Mouse (Mus musculus) lung, postnatal 14 days (tissue): ENCODE measurements around the gene Acmsd.
"Not testable (repeated sequence)": the region's sequence is repeated elsewhere in the genome, so short reads cannot be mapped to it uniquely, and the experiment has no call there.

Experiments used
- DNase-seq: peaks from one replicate; pipeline ENCODE4 v3.0.0; 2021

The Acmsd gene

DNA sequence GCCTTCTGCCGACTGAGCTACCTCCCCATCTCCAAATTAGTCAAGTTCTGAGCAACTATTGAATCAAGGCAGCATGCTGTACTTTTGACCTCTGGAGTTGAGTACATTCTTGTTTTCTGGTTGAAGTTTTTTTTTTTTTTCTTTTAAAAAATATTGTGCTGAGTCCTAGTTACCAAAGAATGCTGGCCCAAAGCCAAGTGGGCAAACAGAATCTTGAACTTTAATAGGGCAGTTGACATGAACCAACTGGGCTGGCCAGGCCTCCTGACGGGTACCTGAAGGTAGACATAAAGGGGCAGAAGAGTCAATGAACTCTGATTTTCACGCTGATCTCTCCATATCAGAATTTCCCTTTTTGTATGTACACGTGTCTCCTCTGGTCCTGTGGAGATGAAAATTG is at the start of gene Acmsd:
Gene Acmsd (plus strand): TSS at position 318 of the 400 bp plus-strand sequence.
- peak; percentile 21 for DNase-seq

- DNase-seq = peak; percentile 52
Measured at GRCm38 (mm10) chr1:127679498-127680133, 49.6 kb upstream of the Acmsd start, which contains the start of gene Tmem163. Tmem163 (minus strand) TSS chr1:127679548.

DNA sequence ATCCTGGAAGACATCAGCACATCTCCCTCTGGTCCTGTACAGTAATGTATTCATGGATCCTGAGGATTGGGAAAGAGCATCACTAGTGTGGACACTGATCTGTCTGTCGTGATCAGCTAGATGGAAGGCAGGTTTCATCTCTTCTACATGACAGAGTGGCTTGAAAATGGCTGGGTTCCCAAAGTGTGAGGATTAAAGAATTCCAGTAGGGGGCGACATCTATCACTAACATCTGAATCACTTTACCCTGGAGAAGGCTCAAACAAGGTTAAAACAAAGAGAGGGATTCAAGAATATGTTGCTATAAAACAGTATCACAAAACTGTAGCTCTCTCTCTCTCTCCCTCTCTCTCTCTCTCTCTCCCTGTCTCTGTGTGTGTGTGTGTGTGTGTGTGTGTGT is 32.7 kb upstream of the Acmsd start:
- DNase-seq = no peak

DNA sequence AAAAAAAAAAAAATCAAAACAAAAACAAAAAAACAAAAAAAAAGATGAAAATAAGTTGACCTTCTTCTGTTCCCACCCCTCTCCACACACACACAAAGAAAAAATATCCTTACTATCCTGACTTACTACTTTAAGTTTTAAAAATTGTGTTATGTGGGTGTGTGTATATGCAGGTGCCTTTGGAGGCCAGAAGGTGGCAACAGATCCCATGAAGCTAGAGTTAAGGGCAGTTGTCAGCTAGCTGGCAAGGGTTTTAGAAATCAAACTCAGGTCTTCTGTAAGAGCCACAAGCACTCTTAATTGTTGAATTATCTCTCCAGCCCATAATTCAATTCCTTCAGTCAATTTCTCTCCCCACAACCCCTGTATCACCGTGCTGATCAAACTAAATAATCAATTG is 27.0 kb upstream of the Acmsd start:
- DNase-seq = no peak

GRCm38 (mm10) chr1:127706269-127706668 is 22.9 kb upstream of the Acmsd start:
- no peak for DNase-seq

DNA sequence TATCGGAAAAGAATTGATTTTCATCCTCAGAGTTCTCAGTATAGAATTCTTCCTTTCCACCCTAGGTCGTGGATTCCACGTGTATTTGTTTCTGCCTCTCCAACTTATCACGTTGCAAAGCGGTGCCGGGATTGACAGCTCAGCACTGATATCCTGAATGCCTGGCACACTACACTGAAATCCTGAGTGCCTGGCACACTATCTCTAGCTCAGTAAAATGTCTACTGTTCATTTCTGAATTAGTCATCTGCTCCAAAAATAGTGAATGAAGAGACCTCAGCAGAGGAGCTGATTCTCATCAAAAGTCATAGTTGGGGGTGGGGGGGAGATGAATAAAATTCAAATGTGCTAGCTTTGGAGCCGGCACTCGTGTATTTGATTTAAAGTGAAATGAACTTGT is 12.8 kb upstream of the Acmsd start:
- DNase-seq = no peak

GRCm38 (mm10) chr1:127718290-127718689 is 10.9 kb upstream of the Acmsd start:
- DNase-seq = no peak

DNA sequence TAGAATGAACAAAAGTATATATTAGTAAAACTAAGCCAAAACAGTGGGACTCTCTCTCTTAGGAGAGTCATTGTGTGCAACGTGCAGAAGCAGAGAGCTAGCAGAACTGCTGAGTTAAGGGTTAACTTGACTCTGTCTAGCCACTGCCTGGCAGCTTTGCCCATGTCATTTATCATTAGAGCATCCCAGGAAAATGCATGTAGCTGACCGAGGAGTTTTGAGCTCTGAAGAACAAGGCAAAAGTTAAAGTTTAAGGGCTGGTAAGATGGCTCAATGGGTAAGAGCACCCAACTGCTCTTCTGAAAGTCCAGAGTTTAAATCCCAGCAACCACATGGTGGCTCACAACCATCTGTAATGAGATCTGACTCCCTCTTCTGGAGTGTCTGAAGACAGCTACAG is 5.6 kb upstream of the Acmsd start:
- DNase-seq = no peak

DNA sequence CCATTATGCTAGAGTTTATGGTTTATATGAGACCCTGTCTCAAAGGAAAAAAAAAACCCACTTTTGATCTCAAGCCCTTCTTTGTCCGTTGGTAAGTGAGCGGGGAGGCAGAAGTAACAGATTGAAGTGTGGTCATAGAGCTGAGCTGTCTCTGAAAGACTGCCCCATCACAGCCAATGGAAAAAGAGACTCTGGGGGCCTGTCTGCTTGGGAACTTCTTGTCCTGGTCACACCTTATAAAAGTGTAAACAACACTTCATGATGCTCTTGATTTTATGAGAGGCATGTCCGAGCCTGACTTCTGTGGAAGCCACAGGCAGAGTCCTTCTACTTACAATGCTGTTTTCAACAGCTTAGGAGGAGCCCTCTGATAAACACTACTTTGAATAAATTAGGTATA is 1.9 kb downstream of the Acmsd start:
- DNase-seq = no peak

DNA sequence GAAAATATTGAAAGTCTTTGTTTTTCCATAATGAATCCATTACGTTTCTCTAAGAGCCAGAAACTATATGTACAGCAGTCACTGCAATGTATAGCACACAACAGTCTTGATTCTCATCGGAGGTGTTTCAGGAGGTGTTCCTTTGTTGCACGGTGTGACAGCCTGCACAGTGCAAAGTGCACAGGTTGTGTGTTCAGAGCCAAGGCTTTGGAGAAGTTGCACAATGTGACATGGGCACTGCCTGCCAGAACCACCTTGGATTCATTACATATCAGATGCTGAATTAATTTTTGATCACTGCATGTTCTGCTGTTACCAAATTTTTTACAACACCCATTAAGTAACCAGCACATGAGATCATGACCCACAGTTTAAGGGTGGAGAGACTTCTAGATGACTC is 3.2 kb downstream of the Acmsd start:
- DNase-seq = no peak

DNA sequence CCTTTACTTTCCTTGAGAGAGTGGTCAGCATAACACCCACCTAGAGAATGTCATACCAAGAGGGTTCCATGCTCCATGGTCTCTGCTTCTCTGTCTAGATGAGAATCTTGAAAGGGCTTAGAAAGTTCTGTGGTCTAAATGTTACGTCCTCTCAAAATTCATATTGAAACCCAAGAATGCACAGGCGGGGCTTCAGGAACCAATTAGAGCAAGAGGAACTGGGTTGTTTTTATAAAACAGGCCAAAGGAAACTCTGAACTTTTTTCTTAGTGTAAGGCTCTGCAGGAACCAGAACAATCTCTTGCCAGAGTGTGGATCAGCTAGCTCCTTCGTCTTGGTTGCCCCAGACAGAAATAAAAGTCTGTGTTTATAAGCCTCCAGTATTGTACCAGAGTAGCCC is 3.6 kb downstream of the Acmsd start:
- DNase-seq = no peak

GRCm38 (mm10) chr1:127735356-127735755 is 6.1 kb downstream of the Acmsd start:
- DNase-seq = no peak

DNA sequence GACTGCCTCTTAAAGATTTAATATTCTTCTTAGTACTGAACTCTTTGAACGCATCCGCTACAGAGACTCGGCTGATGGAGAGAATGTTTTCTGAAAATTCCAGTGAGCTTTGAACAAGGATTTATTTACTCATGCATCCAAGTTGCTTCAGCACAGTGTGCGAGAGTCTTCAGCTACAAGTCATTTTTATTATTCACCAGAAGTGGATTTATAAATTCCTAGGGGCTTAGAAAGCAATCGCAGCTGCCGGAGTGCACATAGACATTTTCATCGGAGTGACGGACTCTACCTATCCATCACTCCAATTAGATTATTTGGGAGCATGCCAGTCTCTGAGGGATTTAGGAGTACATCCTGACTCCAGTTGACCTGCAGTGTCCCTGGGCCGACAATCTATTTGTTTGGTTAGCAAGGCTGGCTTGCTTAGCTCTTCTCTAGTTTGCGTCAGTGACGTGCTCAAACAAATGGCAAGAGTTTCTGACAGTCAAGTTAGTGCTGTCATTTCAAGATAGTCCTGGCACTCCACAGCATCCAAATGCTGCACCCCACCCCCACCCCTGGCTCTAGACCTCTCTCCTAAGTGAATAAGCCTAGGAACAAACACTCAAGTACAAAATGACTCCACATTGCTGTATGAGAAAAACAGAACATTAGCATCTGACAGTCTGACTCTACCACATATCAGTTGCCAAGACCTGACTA is 21.3 kb downstream of the Acmsd start:
- no peak for DNase-seq

- no peak for DNase-seq
Measured at GRCm38 (mm10) chr1:127755806-127756205, 26.6 kb downstream of the Acmsd start.

DNA sequence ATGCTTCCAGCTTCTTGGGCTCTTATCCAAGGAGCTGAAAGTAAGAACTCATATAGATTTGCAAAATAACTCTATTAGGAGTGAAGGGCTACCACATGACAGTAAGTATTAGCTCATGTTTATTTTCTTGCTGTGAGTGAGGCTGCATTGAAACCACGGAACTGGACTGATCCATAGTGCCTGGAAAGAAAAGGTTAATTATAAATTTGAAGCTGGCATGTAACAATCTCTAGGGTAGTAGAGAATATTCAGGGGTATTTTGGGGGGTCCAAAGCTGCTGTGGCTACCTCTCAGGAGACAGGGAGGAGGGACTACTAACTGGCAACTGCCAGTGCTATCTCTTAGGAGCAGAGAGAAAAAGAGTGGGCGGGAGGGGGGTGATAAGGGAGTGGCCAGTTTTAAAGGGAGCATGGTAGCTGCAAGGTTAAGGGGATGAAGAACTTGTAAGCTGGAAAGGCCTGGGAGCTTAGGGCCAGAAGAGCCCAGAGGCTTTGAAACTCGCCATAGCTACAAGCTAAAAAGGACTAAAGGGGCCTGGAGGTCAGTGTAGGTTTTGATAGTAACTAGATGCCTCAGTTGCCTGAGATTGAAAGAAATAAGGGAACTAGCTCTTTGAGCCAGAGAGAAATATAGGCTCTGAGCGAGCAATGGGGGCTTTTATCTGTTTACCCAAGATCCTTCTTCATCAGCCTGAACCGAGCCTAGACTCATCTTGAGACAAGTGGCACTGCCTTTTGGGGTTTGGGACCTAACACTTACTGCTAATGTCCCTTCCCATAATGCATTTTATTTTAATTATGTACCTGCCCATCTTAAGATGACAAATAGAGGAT is 27.3 kb downstream of the Acmsd start:
- DNase-seq = no peak

GRCm38 (mm10) chr1:127757164-127757545 is 27.9 kb downstream of the Acmsd start:
- not testable (repeated sequence) for DNase-seq

- DNase-seq = no peak
Measured at GRCm38 (mm10) chr1:127765468-127765867, 36.3 kb downstream of the Acmsd start.

DNA sequence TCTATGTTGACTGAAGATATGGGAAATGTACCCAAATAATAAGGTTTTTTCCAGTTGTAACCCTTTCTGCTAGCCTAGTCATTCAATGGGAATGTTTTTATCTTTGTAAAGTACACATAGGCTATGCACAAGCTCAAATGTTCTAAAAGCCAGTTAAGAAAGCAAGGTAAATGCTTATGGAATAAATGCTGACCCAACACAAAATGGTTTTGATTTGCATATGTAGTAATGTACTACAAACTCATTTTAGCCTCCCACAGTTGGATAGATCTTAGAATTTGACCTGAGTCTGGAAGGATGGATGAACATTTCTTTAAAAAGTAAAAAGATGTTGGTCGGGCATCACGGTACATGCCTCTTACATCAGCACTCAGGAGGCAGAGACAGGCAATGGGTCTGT is 37.5 kb downstream of the Acmsd start:
- no peak for DNase-seq

DNA sequence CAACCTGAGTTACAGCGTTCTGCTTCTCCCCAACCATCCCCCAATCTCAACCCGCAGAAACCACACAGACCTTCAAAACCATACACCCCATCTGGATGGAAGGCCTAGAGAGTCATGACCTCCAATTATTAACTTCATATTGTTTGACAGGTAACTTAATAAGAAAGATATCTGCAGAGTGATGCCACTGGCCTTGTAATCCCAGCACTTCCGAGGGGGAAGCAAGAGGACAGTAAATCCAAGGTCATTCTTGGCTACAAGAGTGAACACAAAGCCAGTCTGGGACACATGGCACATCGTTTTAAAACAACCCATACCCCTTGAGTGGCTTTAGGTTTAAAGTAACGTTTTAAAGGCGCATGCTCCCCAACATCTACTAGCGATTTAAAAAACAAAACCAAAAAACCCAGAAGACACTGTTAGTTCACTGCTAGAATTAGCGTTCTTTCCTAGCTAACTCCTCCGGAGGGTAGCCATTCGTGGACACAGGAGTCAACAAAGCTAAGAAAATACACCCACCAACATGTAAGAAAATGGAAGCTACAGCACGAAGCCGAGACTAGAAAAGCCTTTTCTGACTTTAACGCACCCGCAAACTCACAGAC is 44.1 kb downstream of the Acmsd start:
- DNase-seq = no peak

DNA sequence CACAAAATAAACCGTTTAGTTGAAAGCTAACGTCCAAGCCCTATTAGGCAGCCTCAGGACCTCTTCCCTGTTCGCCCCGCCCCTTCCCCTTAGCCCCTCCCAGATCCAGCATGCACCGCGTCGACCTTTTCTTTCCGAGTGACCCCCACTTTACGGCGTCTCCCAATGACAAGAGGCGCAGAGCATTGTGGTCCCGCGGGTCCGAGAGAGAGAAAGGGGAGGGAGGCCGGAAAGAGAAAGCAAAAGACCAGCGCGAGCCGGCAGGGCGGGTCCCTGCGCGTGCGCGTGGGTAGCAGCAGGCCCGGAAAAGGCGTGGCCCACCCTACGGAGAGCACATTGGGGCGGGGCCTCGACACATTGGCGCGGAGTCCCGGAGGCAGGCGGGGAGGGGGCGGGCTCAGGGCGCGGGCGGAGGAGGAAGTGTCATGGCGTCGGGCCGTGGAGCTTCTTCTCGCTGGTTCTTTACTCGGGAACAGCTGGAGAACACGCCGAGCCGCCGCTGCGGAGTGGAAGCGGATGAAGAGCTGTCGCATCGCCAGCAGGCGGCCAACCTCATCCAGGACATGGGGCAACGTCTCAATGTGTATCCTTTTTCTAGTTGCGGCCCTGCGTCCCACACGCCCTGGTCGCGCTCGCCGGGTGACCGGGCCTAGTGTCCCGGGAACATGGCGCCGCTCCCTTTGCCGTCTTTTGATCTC is 44.7 kb downstream of the Acmsd start, which contains the start of gene Ccnt2:
Gene Ccnt2 (plus strand): TSS at position 362 of the 698 bp plus-strand sequence.
- peak; percentile 98 for DNase-seq

GRCm38 (mm10) chr1:127774501-127774880 is 45.3 kb downstream of the Acmsd start:
- DNase-seq = peak; percentile 61

GRCm38 (mm10) chr1:127775206-127775720 is 46.0 kb downstream of the Acmsd start:
- no peak for DNase-seq
